Mouse (Mus musculus): Measurements from ENCODE around the gene Tbxas1.

- no peak for TF ChIP-seq CTCF (IDR thresholded peaks at IDR 0.05; ENCODE audit: borderline replicate concordance, insufficient read depth, low read depth, low read length)
- TF ChIP-seq POLR2A (IDR thresholded peaks at IDR 0.05; ENCODE audit: borderline replicate concordance, insufficient read depth, low read length), result no peak
Observed at GRCm38 (mm10) chr6:39035039-39035438, 159.8 kb downstream of the Tbxas1 start.

All from cerebellum, adult 2 months (tissue).